Mouse (Mus musculus): ENCODE data around the gene Ercc4.
"Not testable (repeated sequence)": the region's sequence is repeated elsewhere in the genome, so short reads cannot be mapped to it uniquely, and the experiment has no call there.

Gene Ercc4

DNA sequence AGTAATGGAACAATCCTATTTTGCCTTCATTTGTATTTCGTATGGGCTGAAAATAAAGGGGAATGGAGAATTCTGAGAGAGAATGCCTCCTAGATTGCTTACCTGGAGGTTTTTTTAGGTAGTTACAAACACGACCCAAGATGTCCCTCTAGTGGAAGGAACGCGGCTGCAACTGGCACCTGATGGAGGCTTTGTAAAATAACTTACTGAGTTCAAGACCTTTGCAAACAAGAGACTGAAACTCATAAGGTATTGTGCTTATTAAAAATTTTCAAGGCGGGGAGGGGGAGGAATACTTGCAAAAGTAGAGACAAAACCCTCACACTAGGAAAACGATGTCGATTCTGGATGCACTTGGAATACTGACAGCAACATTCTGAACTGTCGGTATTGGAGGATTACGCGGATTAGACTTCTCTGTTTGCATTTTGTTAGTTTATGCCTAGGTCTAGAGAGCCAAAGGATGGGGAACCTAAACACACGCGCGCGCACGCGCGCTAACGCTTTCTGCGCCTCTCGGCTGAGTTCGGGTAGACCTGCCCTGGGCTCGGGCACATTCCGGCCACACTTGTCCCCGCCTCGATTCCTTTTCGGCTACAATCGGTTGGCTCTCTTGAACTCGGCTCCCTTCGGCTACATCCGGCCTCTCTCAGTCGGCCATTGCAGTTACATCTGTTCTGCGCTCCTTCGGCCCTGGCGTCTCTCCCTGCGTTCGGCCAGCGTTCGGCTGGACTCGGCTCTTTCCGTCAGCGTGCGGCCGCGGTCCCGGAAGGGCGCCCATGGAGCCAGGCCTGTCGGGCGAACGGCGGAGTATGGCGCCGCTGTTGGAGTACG lies at the start of gene Ercc4:
Ercc4 (plus strand) TSS at position 529 of the 834 bp plus-strand sequence.
- peak; percentile 95 for DNase-seq (ENCODE audit: low spot score in 2 of 2)

DNA sequence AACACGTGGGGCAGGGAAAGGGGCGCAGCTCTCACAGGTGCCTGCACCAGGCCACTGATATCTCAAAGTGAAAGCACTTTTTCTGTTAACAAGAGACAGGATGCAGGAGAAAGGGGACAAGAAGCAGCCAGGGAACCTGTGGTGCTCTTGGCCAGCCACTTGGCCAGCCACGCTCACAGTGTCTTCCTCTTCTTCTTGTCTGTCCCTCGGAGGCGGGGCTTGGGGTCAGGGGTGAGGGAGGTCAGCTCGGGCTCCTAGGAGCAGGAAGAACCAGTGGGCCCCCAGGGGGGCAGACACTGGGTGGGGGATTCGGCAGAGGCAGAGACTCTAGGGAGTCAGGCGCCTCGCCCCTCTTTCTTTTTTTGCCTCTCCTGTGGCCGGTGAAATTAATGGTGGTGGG lies 48.4 kb upstream of the Ercc4 start:
- DNase-seq (ENCODE audit: low spot score in 2 of 2) = no peak

DNA sequence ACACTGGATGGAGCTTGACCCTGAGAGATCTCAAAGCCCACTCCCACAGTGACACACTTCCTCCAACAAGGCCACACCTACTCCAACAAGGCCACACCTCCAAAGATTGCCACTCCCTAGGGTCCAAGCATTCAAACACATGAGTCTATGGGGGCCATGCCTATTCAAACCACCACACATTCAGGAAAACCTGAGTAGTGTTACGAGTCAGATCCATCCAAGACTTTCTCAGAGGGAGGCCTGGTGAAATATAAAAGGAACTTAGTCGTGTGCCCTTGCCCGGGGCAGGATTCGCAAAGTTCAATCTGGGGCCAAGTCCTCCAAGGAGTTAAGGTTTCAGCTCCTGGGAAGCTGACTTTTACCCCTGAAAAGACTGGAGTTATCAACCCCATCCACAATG lies 35.3 kb upstream of the Ercc4 start:
- no peak for DNase-seq (ENCODE audit: low spot score in 2 of 2)

DNA sequence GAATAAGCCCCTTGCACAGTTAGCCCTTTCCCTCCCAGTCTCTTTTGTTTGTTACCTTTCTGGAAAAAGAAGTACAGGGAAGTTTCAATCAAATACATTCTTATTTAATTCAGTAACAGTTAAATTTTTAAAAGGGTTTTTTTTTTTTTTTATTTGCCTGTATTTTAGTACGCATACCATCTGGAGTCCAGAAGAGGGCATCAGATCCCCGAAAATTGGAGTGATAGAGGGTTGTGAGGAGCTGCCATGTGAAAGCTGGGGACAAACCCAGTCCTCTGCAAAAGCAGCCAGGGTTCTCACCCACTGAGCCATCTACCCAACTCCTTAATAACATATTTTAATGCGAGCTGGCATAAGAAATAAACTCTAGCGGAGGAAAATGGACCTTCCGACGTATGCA lies 29.3 kb upstream of the Ercc4 start:
- no peak for DNase-seq (ENCODE audit: low spot score in 2 of 2)

DNA sequence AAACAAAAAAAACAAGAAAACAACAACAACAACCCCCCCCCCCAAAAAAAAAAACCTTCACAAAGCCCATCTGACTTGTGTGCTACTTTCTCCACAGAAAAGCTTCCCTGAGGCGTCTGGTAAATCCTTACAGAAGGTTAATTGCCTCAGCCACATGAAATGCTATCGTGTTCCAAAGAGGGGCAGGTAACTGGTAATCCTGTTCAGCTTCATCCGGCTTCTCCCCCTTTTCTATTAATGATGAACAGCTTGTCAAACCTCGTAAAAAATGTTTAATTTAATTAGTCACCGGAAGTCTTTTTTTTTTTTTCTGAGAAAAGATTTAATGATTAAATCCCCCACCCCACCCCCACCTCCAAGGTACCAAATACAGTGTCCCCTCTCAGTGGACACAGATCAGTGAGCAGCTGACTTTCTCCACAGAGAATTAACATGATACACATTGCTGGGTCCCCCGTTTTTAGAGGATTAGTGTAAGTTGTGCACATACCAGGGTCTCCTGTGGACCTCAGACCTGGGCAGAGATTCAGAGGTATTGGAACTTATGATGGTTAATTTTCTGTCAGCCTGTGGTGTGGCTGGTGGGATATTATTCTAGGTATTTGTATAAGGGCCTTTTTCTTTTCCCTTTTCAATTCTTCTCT lies 26.2 kb upstream of the Ercc4 start:
- no peak for DNase-seq (ENCODE audit: low spot score in 2 of 2)

DNA sequence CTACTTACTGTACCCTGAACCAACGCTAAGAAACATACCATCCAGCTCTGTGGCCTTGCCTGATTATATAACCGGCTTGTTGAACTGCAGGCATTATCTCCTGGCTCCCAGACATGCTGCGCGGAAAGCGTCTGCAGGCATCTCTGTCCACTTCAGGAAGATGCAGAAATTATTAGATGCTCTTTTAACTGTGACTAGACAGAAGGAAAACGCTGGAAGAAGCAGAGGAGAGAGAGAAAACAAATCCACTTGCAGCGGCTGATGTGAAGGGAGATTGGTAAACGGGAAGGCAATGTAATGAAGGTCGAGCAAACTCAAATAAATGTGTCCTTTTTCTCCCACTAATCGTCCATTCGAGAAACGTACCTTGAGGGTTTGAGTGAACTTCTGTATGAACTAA lies 1.1 kb upstream of the Ercc4 start:
- DNase-seq (ENCODE audit: low spot score in 2 of 2) = no peak

DNA sequence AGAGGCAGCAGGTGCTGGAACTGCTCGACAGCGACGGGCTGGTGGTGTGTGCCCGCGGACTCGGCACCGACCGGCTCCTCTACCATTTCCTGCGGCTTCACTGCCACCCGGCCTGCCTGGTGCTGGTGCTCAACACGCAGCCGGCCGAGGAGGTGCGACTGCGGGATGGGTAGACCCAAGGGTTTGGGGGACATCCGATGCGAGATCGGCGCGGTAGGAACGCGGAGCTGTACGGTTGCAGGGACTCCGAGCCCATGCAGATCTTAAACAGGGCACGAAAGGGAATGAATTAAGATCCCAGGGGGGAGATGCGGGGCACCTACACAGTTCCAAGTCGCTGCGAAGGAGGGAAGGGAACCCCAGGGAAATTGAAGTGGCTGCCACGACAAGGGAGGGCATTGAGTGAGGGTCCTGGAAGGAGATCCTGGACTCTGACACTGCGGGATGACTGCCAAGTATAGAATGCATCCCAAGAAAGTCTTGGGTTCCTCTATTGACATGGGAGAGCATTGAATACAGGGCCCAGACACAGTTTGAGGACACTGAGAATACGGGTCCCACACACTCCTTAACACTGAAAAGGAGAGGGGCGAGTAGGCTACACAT lies 609 bp downstream of the Ercc4 start:
- no peak for DNase-seq (ENCODE audit: low spot score in 2 of 2)

DNA sequence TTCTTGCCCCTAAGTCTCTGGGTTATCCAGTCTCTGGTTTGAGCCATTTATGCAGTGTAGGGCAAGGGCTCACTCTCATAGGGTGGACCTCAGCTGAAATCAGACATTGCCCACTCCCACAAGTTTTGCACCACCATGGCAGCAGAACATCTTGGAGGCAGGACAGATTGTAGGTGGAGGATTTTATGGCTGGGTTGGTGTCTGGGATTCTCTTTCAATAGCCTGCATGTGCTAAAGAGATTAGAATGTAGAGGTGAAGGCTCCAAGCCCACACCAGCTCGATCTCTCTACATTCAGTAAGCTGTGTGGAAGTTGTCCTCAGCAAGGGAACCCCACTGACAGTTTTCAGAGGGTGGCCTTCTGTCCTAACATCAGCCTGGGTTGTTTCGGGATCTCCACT lies 5.3 kb downstream of the Ercc4 start:
- no peak for DNase-seq (ENCODE audit: low spot score in 2 of 2)

DNA sequence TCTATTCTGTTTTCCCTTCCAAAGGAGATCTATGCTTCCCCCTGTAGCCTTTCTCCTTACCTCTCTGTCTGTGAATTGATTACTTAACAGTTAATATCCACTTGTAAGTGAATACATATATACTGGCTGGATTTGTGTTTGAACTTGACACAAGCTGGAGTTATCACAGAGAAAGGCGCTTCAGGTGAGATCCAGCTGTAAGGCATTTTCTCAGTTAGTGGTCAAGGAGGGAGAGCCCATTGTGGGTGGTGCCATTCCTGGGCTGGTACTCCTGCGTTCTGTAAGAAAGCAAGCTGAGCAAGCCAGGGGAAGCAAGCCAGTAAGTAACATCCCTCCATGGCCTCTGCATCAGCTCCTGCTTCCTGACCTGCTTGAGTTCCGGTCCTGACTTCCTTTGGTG lies 6.0 kb downstream of the Ercc4 start:
- not testable (repeated sequence) for DNase-seq (ENCODE audit: low spot score in 2 of 2)

DNA sequence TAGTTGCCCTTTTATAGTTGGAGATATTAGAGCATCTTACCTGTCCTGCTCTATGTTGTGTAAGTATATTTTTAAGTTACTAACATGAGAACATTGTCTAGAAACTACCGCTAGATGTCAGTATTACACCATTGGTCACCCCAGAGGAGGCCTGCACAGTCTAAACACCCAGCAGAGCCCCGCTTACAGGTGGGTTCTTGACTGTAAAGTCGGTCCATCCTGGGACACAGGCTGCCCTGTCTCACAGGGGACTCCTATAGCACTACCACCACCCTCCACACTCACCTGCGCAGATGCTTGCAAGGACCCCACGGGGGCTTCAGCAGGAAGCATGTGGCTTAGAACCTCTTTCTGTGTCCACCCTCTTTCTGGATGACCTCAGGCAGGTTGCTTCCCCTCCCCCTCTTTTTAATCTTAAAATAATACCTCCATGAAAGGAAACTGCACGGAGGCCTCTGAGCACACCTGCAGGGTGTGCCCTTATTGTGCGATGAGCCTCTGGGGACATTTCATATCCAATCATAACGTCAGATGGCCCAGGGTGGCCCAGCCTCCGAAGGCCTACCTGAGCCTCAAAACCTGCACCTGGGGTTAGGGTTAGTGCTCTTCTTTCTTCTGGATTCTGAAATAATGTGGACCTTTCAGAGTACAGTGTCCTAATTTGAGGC lies 7.9 kb downstream of the Ercc4 start:
- DNase-seq (ENCODE audit: low spot score in 2 of 2) = no peak

DNA sequence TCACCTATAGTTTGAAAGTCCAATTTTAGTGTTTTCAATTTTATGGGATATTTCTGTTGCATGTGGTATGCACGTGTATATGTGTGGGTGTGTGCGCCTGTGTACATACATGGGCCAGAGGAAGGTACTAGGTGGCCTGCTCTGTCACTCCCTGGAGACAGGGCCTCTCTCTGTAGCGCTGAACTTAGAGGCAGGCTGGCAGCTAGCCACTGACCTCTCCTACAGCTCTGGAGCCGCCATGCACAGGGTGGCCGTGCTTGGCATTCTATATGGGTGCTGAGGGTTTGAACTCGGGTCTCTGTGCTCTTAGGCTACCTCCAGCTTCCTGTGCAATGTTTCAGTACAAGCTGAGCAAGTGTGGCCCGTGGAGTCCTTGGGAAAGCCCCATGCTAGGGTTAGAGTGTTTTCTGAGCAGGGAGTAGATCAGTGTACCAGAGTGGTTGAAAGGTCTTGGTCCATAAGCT lies 8.5 kb downstream of the Ercc4 start:
- no peak for DNase-seq (ENCODE audit: low spot score in 2 of 2)

DNA sequence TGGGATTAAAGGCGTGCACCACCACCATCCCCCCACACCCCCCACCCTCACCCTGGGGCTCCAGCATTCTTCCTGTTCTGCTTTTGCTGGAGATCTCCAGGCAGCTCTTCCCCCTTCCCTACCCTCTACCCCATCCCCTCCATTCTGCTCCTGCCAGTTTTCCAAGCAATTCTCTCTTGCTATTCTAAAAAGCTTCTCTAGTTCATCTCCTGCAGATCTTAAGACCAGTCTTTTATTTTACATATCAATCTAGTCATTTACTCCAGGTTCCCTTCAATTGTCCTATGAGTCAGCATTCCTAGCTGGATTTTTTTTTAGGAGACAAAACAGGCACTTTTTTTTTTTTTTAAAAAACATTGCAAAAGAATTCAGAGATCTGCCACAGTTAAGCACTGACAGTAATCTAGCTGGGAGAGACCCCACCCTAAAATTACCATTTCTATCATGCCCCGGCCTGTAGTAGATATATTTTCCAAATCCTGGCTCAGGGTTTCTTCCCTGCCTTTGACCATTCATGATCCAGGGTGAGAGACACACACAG lies 9.3 kb downstream of the Ercc4 start:
- no peak for DNase-seq (ENCODE audit: low spot score in 2 of 2)

DNA sequence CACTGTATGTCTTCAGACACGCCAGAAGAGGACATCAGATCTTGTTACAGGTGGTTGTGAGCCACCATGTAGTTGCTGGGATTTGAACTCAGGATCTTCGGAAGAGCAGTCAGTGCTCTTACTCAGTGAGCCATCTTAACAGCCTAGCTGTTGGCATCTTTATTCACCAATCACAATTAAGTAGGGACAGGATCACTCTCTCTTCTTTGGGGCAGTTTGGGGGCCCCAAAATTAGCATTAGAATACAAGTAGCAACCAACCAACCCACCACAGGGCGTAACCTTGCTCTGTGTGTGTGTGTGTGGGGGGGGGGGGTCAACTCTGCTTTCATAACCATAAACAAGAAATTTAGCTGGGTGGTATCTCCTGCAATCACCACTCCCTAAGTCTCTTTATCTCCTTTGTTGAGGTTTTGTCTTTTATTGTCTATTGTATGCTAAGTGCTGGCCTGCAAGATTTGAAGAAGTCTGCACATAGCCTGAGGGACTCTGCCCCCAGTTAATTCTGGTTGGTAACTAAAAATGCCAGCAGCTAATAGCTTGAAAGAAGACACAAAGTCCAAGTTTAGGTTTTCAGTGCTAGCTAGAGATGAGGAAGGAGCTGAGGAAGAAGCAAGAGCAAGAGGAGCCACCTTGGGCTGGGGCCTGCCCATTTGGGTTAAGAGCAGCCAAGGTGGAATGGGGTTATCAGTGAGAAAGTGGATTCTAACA lies 10.3 kb downstream of the Ercc4 start:
- DNase-seq (ENCODE audit: low spot score in 2 of 2) = no peak

DNA sequence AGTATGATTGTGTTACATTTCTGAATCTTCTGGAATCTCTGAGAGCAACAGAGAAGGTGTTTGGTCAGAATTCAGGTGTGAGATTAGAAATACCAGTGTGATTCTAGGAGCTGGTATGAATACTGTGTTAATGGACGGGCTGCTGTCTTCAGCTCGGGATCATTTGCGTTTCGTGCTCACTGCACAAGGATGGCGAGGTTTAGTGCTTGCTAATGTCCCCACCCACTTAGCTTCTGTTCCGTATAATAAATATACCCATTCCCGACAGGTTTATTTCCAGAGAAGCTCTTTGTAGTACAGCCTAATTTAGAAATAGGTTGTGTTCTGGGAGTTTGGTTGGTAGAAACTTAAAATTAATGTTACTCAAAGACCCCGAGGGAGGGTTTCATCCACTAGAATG lies 15.9 kb downstream of the Ercc4 start:
- no peak for DNase-seq (ENCODE audit: low spot score in 2 of 2)

DNA sequence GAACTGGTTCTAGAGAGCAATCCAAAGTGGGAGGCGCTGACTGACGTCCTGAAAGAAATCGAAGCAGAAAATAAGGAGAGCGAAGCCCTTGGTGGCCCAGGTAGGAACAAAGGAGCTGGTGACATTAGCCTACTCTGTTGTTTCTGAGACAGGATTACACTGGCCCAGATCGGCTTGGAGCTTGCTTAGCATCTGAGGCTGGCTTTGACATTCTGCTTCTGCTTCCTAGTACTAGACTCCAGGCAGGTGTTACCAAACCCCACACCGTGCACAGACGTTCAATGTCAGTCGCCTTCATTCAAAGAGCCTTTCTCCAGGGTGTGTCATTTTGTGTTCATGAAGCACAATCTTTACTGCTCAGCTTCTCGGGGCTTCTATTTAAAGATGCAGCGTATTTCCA lies 18.1 kb downstream of the Ercc4 start:
- DNase-seq (ENCODE audit: low spot score in 2 of 2) = no peak

DNA sequence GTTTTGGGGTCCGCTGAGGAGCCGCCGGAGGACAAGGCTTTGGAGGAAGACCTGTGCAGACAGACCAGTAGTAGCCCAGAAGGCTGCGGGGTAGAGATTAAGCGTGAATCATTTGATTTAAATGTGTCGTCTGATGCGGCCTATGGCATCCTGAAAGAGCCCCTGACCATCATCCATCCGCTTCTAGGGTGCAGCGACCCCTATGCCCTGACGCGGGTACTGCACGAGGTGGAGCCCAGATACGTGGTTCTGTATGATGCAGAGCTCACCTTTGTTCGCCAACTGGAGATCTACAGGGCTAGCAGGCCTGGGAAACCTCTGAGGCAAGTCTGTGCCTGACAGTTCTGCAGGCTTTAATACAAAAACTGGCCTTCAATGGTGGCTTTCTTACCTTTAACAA lies 20.9 kb downstream of the Ercc4 start:
- DNase-seq (ENCODE audit: low spot score in 2 of 2) = no peak

DNA sequence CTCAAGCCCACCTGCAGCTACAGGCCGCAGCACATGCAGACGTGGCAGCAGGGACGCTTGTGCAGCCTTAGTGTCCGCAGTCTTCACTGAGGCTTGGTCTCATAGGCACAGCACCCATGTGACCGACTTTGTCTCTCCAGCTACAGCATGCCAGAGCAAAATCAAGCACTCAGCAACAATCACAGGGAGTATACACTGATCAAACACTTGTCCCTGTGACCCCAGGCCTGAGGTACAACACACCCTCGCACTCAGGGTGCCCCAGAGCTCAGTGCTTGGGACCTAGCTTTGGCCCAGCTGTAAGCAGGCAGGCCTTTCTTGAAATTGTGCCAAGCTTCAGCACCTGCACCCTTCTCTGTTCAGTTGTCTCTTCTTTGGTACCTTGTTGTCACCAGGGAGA lies 31.7 kb downstream of the Ercc4 start:
- no peak for DNase-seq (ENCODE audit: low spot score in 2 of 2)

DNA sequence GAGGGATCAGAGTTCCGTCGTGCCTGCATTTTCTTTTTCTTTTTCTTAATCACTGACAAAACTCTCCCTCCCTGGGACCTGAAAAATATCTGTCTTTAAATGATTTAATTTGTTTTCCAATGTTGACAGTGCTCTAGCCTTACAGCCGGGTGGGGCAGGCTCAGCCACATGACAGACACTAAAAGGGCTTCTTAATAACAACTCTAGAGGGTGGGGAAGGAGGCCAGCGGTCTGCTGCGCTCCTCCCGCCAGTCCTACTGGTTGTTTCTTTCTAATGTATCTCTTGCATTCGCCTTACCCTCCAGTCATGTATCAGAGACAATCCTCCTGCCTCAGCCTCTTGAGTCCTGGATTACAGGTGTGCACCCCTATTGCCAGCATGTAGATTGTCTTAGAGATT lies 34.4 kb downstream of the Ercc4 start:
- DNase-seq (ENCODE audit: low spot score in 2 of 2) = no peak

DNA sequence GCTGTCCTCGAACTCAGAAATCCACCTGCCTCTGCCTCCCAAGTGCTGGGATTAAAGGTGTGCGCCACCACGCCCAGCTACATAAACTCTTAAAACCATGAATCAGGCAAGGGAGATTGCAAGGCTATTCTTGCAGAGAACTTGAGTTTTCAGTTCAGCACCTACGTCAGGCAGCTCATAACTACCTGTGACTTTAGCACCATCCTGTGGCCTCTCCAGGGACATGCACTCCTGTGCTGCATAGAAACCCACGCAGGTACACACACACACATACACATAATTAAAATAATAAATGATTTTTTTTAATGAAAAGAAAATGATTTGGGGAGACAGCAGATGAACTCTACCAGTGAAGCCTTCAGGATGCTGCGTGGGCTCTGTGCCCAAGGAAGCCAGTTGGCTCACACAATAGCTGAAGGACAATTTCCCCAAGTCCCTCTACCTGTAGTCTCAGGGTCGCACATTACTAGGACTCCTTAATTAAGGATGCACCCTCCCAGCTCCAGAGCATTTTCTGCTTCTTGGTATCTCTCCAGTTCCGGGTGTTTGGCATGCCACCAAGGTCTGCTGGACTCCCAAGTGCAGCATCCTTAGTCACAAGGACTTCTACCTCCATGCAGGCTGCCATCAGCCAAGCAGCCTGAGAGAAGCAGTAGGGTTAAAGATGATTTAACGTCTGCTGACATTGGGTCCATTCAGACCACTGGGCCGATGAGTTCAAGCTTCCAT lies 35.4 kb downstream of the Ercc4 start:
- no peak for DNase-seq (ENCODE audit: low spot score in 2 of 2)

DNA sequence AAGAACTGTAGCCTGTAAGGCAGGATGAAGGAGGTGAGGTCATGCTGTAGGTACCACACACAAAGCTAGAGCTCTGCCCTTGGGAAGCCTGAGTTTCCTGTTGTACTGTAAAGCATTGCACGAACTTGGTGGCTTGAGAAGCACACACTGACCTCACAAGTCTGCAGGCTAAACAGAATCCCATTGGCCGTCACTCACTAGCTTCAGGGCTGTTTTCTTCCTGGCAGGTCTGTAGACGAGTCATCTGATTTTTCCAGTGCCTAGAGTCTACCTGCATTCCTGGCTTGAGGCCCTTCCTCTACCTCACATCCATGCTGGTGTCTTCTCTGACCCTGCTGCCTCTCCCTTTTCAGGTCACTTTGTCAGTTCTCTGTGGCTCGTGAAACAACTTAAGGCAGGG lies 36.7 kb downstream of the Ercc4 start:
- no peak for DNase-seq (ENCODE audit: low spot score in 2 of 2)

Measured in frontal cortex, postnatal 14 days (tissue).